Mouse (Mus musculus) MEL (cell line): ENCODE results near the gene Tcf7l2. TPM values are rescaled to one million over a fixed set of nuclear protein-coding genes. Genes with fewer than 3 reads are reported as not detected.
A peak's percentile ranks its signal among the peaks of the same experiment; 100 is the strongest.

Source experiments
- DNase-seq: peaks from one replicate; pipeline ENCODE4 v3.0.0; 2011; ENCODE audit warnings: low read depth, low spot score
- H3K27ac ChIP-seq: 2 replicates; pipeline ENCODE4 v1.5.1; 2012; ENCODE audit warnings: low read depth, mild to moderate bottlenecking, control low read depth, low read length, moderate library complexity; ENCODE audit not compliant: control insufficient read depth
- H3K27me3 ChIP-seq, 2 experiments: fragments of 150-350 bp in 1 of 2; sonication (generic) in 1 of 2; 2 replicates each; pipeline ENCODE4 v1.6.1; 2012; ENCODE audit warnings: low read length in 2 of 2, mild to moderate bottlenecking in 2 of 2, improper control_type of control experiment in 1 of 2, moderate library complexity in 1 of 2; ENCODE audit not compliant: insufficient read depth in 2 of 2, control insufficient read depth in 1 of 2
- H3K36me3 ChIP-seq, 2 experiments: 2 replicates each; pipeline ENCODE4 v1.6.1; 2012 to 2014; ENCODE audit warnings: low read length in 2 of 2, improper control_type of control experiment in 1 of 2, inconsistent platforms in 1 of 2, mild to moderate bottlenecking in 1 of 2; ENCODE audit not compliant: insufficient read depth in 2 of 2, control insufficient read depth in 1 of 2
- H3K4me1 ChIP-seq, 2 experiments: fragments of 150-350 bp in 1 of 2; sonication (generic) in 1 of 2; 2 replicates each; pipeline ENCODE4 v1.6.1; 2012; ENCODE audit warnings: low read length in 2 of 2, improper control_type of control experiment in 1 of 2, mild to moderate bottlenecking in 1 of 2; ENCODE audit not compliant: insufficient read depth in 2 of 2, control insufficient read depth in 1 of 2
- H3K4me3 ChIP-seq, 2 experiments: fragments of 150-350 bp in 1 of 2; sonication (generic) in 1 of 2; 2 replicates each; pipeline ENCODE4 v1.5.1; 2012; ENCODE audit warnings: low read depth in 2 of 2, low read length in 2 of 2, mild to moderate bottlenecking in 2 of 2, moderate library complexity in 2 of 2, control low read depth in 1 of 2, improper control_type of control experiment in 1 of 2; ENCODE audit not compliant: control insufficient read depth in 1 of 2, insufficient read depth in 1 of 2
- H3K79me2 ChIP-seq: 2 replicates; pipeline ENCODE4 v1.6.1; 2012; ENCODE audit warnings: mild to moderate bottlenecking, low read length, moderate library complexity; ENCODE audit not compliant: control insufficient read depth, poor library complexity, insufficient read depth
- H3K9ac ChIP-seq: 2 replicates; pipeline ENCODE4 v1.6.1; 2012; ENCODE audit warnings: low read depth, mild to moderate bottlenecking, control low read depth, low read length, moderate library complexity; ENCODE audit not compliant: control insufficient read depth, poor library complexity, severe bottlenecking
- H3K9me3 ChIP-seq: fragments of 150-350 bp; sonication (generic); replicated peaks from 2 replicates; pipeline ENCODE4 v1.6.1; 2012; ENCODE audit warnings: mild to moderate bottlenecking, low read length, improper control_type of control experiment, moderate library complexity; ENCODE audit not compliant: insufficient read depth
- BHLHE40 ChIP-seq: IDR thresholded peaks from 2 replicates; pipeline ENCODE4 v1.6.1; 2012; ENCODE audit warnings: low read depth, mild to moderate bottlenecking, inconsistent platforms, low read length, improper control_type of control experiment, borderline replicate concordance
- CHD1 ChIP-seq: IDR thresholded peaks from 2 replicates; pipeline ENCODE4 v1.6.1; 2012; ENCODE audit warnings: low read depth, mild to moderate bottlenecking, inconsistent platforms, low read length, improper control_type of control experiment
- CHD2 ChIP-seq: IDR thresholded peaks from 2 replicates; pipeline ENCODE4 v1.6.1; 2011; ENCODE audit warnings: low read length, improper control_type of control experiment
- CTCF ChIP-seq, 3 experiments: IDR thresholded peaks in 2 of 3; conservative IDR thresholded peaks in 1 of 3; 2 replicates each; pipeline ENCODE4 v1.5.1; 2011 to 2012; ENCODE audit warnings: low read length in 3 of 3, low read depth in 2 of 3, mild to moderate bottlenecking in 2 of 3, improper control_type of control experiment in 1 of 3, inconsistent platforms in 1 of 3, mixed read lengths in 1 of 3, moderate library complexity in 1 of 3; ENCODE audit not compliant: control insufficient read depth in 1 of 3, insufficient read depth in 1 of 3, poor library complexity in 1 of 3, severe bottlenecking in 1 of 3
- E2F4 ChIP-seq: IDR thresholded peaks from 2 replicates; pipeline ENCODE4 v1.6.1; 2011; ENCODE audit warnings: low read depth, low read length, improper control_type of control experiment, borderline replicate concordance
- ELF1 ChIP-seq: IDR thresholded peaks from 2 replicates; pipeline ENCODE4 v1.6.1; 2014; ENCODE audit warnings: low read depth, mild to moderate bottlenecking, inconsistent platforms, low read length, improper control_type of control experiment, moderate library complexity
- EP300 ChIP-seq, 2 experiments: IDR thresholded peaks; 2 replicates each; pipeline ENCODE4 v1.6.1; 2011; ENCODE audit warnings: improper control_type of control experiment in 2 of 2, low read length in 2 of 2, low read depth in 1 of 2, mild to moderate bottlenecking in 1 of 2
- ETS1 ChIP-seq: IDR thresholded peaks from 2 replicates; pipeline ENCODE4 v1.6.1; 2012; ENCODE audit warnings: low read depth, mild to moderate bottlenecking, inconsistent platforms, low read length, improper control_type of control experiment, moderate library complexity
- GABPA ChIP-seq: IDR thresholded peaks from 2 replicates; pipeline ENCODE4 v1.6.1; 2012; ENCODE audit warnings: low read depth, mild to moderate bottlenecking, inconsistent platforms, low read length, improper control_type of control experiment, moderate library complexity
- JUND ChIP-seq: IDR thresholded peaks from 2 replicates; pipeline ENCODE4 v1.6.1; 2011; ENCODE audit warnings: low read depth, mild to moderate bottlenecking, improper control_type of control experiment, low read length
- KAT2A ChIP-seq: conservative IDR thresholded peaks from 2 replicates; pipeline ENCODE4 v1.6.1; 2012; ENCODE audit warnings: low read depth, low read length, improper control_type of control experiment, inconsistent platforms
- MAFK ChIP-seq: IDR thresholded peaks from 2 replicates; pipeline ENCODE4 v1.6.1; 2011; ENCODE audit warnings: low read depth, mild to moderate bottlenecking, low read length, improper control_type of control experiment, borderline replicate concordance
- MAX ChIP-seq: IDR thresholded peaks from 2 replicates; pipeline ENCODE4 v1.6.1; 2011; ENCODE audit warnings: low read length, improper control_type of control experiment
- MAZ ChIP-seq: IDR thresholded peaks from 2 replicates; pipeline ENCODE4 v1.6.1; 2012; ENCODE audit warnings: low read depth, mild to moderate bottlenecking, inconsistent platforms, low read length, improper control_type of control experiment
- MEF2A ChIP-seq: IDR thresholded peaks from 2 replicates; pipeline ENCODE4 v1.6.1; 2014; ENCODE audit warnings: low read depth, mild to moderate bottlenecking, inconsistent platforms, low read length, improper control_type of control experiment; ENCODE audit not compliant: poor library complexity, insufficient replicate concordance, severe bottlenecking; ENCODE audit errors: extremely low read depth
- MXI1 ChIP-seq: IDR thresholded peaks from 2 replicates; pipeline ENCODE4 v1.6.1; 2011; ENCODE audit warnings: mild to moderate bottlenecking, low read depth, low read length, improper control_type of control experiment
- MYB ChIP-seq: IDR thresholded peaks from 2 replicates; pipeline ENCODE4 v1.6.1; 2011; ENCODE audit warnings: mild to moderate bottlenecking, low read depth, low read length, improper control_type of control experiment
- MYC ChIP-seq: IDR thresholded peaks from 2 replicates; pipeline ENCODE4 v1.6.1; 2011; ENCODE audit warnings: low read depth, mild to moderate bottlenecking, low read length, improper control_type of control experiment, moderate library complexity
- NELFE ChIP-seq: IDR thresholded peaks from 2 replicates; pipeline ENCODE4 v1.6.1; 2011; ENCODE audit warnings: low read depth, low read length, improper control_type of control experiment
- NRF1 ChIP-seq: IDR thresholded peaks from 2 replicates; pipeline ENCODE4 v1.6.1; 2014; ENCODE audit warnings: low read depth, mild to moderate bottlenecking, inconsistent platforms, low read length, improper control_type of control experiment, moderate library complexity; ENCODE audit not compliant: poor library complexity, insufficient read depth, severe bottlenecking
- POLR2A ChIP-seq, 2 experiments: IDR thresholded peaks; 2 replicates each; pipeline ENCODE4 v1.6.1; 2011 to 2012; ENCODE audit warnings: low read length in 2 of 2, mild to moderate bottlenecking in 2 of 2, control low read depth in 1 of 2, improper control_type of control experiment in 1 of 2, low read depth in 1 of 2, moderate library complexity in 1 of 2; ENCODE audit not compliant: control insufficient read depth in 1 of 2, insufficient read depth in 1 of 2, poor library complexity in 1 of 2
- POLR2AphosphoS2 ChIP-seq: IDR thresholded peaks from 2 replicates; pipeline ENCODE4 v1.6.1; 2011; ENCODE audit warnings: low read length, improper control_type of control experiment
- POLR2AphosphoS5 ChIP-seq: IDR thresholded peaks from 2 replicates; pipeline ENCODE4 v1.6.1; 2012; ENCODE audit warnings: low read depth, borderline replicate concordance, mild to moderate bottlenecking, inconsistent platforms, low read length, moderate library complexity, mixed read lengths
- RAD21 ChIP-seq: IDR thresholded peaks from 2 replicates; pipeline ENCODE4 v1.6.1; 2011; ENCODE audit warnings: mild to moderate bottlenecking, low read depth, low read length, improper control_type of control experiment
- RCOR1 ChIP-seq: IDR thresholded peaks from 2 replicates; pipeline ENCODE4 v1.6.1; 2012; ENCODE audit warnings: low read depth, mild to moderate bottlenecking, inconsistent platforms, low read length, improper control_type of control experiment
- SIN3A ChIP-seq: IDR thresholded peaks from 2 replicates; pipeline ENCODE4 v1.6.1; 2012; ENCODE audit warnings: low read length, improper control_type of control experiment, inconsistent platforms
- SMC3 ChIP-seq: IDR thresholded peaks from 2 replicates; pipeline ENCODE4 v1.6.1; 2011; ENCODE audit warnings: low read depth, low read length, improper control_type of control experiment
- TAL1 ChIP-seq: IDR thresholded peaks from 2 replicates; pipeline ENCODE4 v1.6.1; 2012; ENCODE audit warnings: mild to moderate bottlenecking, inconsistent platforms, low read length, moderate library complexity, mixed read lengths
- TBP ChIP-seq: IDR thresholded peaks from 2 replicates; pipeline ENCODE4 v1.8.0; 2011; ENCODE audit warnings: low read depth, low read length, improper control_type of control experiment
- TCF12 ChIP-seq: IDR thresholded peaks from 2 replicates; pipeline ENCODE4 v1.6.1; 2014; ENCODE audit warnings: low read depth, mild to moderate bottlenecking, inconsistent platforms, low read length, improper control_type of control experiment, moderate library complexity
- USF1 ChIP-seq: IDR thresholded peaks from 2 replicates; pipeline ENCODE4 v1.6.1; 2014; ENCODE audit warnings: low read depth, mild to moderate bottlenecking, inconsistent platforms, low read length, improper control_type of control experiment, moderate library complexity
- USF2 ChIP-seq, 2 experiments: IDR thresholded peaks; 2 replicates each; pipeline ENCODE4 v1.6.1; 2011 to 2012; ENCODE audit warnings: improper control_type of control experiment in 2 of 2, low read length in 2 of 2, borderline replicate concordance in 1 of 2, inconsistent platforms in 1 of 2, low read depth in 1 of 2, mild to moderate bottlenecking in 1 of 2; ENCODE audit not compliant: insufficient read depth in 1 of 2
- ZC3H11A ChIP-seq: IDR thresholded peaks from 2 replicates; pipeline ENCODE4 v1.6.1; 2012; ENCODE audit warnings: low read depth, mild to moderate bottlenecking, inconsistent platforms, low read length, improper control_type of control experiment
- ZKSCAN1 ChIP-seq: IDR thresholded peaks from 2 replicates; pipeline ENCODE4 v1.6.1; 2012; ENCODE audit warnings: low read depth, mild to moderate bottlenecking, inconsistent platforms, low read length, improper control_type of control experiment, moderate library complexity
- ZMIZ1 ChIP-seq: IDR thresholded peaks from 2 replicates; pipeline ENCODE4 v1.6.1; 2012; ENCODE audit warnings: low read depth, mild to moderate bottlenecking, inconsistent platforms, low read length, improper control_type of control experiment, moderate library complexity
- ZNF384 ChIP-seq: IDR thresholded peaks from 2 replicates; pipeline ENCODE4 v1.6.1; 2012; ENCODE audit warnings: low read depth, mild to moderate bottlenecking, inconsistent platforms, low read length, improper control_type of control experiment
- polyA plus RNA-seq, 2 experiments: library from polyadenylated mRNA; stranded (reverse) in 1 of 2; unstranded in 1 of 2; fragments of >175 nt in 1 of 2; fragments of >200 nt in 1 of 2; gene quantifications; 2 replicates each; pipeline versions ENCODE4 v1.2.1 to v1.2.4; 2012; ENCODE audit warnings: low replicate concordance in 2 of 2, low read depth in 1 of 2; ENCODE audit not compliant: insufficient read length in 2 of 2, insufficient read depth in 1 of 2, missing spikeins in 1 of 2
- total RNA-seq: library from RNA; depleted of rRNA; stranded (reverse); fragments of 300-350 nt; gene quantifications from 2 replicates; pipeline ENCODE4 v1.2.3, GENCODE M21; 2012

The Tcf7l2 gene
- total and polyA plus RNA-seq, 3 experiments = 0.65 to 12.8 TPM; not detected in 1

- Histone ChIP-seq H3K9me3 (no peaks in the 10 kb centered on the region), H3K27ac (no peak overlapping the region), H3K9ac (0 out of 2 replicates have a peak overlapping the region, but pooled peaks have one; percentile 9), H3K27me3 (peaks cover 0 to 3% of the 10 kb centered on the region in 2 experiments; a peak in 2 of 4 replicates), H3K4me3 (no peak overlapping the region), H3K36me3 (0 out of 4 replicates have a peak, but pooled peaks cover 0 to 2% of the 10 kb centered on the region in 2 experiments), H3K4me1 (peaks cover 0 to 9% of the 10 kb centered on the region in 2 experiments; a peak in 2 of 4 replicates), H3K79me2 (no peaks in the 10 kb centered on the region)
- DNase-seq = peak; percentile 64
- peak; percentile 58 for TF ChIP-seq ZNF384
- TF ChIP-seq POLR2AphosphoS2 = no peak
- TF ChIP-seq BHLHE40 = peak; percentile 44; the same call in 1 of the 2 replicates
- TF ChIP-seq USF2 (IDR thresholded peaks at IDR 0.05; ENCODE audit: borderline replicate concordance in 1 of 2, insufficient read depth in 1 of 2, low read depth in 1 of 2, low read length in 2 of 2) = no peak
- no peak for TF ChIP-seq MYB
- TF ChIP-seq NRF1 = no peak
- no peak for TF ChIP-seq ZMIZ1
- no peak for TF ChIP-seq ZC3H11A
- no peak for TF ChIP-seq MAFK
- peak in 1 of 2 experiments; percentile 28; a peak in 2 of 4 replicates for TF ChIP-seq EP300 (IDR thresholded peaks at IDR 0.05; ENCODE audit: low read depth in 1 of 2, low read length in 2 of 2)
- no peak for TF ChIP-seq MAX
- no peak for TF ChIP-seq MEF2A
- TF ChIP-seq POLR2A (IDR thresholded peaks at IDR 0.05; ENCODE audit: control insufficient read depth in 1 of 2, insufficient read depth in 1 of 2, low read depth in 1 of 2, low read length in 2 of 2, poor library complexity in 1 of 2) = no peak
- no peak for TF ChIP-seq USF1
- no peak for TF ChIP-seq JUND
- TF ChIP-seq RAD21 = no peak
- TF ChIP-seq CTCF (IDR thresholded peaks at IDR 0.05 in 2 of 3, conservative IDR thresholded peaks at IDR 0.05 in 1 of 3; ENCODE audit: control insufficient read depth in 1 of 3, insufficient read depth in 1 of 3, low read depth in 2 of 3, low read length in 3 of 3, poor library complexity in 1 of 3, severe bottlenecking in 1 of 3) = no peak
- peak; percentile 23; the same call in 1 of the 2 replicates for TF ChIP-seq MXI1
- TF ChIP-seq GABPA = no peak
- no peak for TF ChIP-seq ELF1
- no peak for TF ChIP-seq TBP
- TF ChIP-seq ETS1 = peak; percentile 63; the same call in 1 of the 2 replicates
- no peak for TF ChIP-seq MYC
- TF ChIP-seq TCF12 = peak; percentile 34; the same call in 1 of the 2 replicates
- TF ChIP-seq ZKSCAN1 = no peak
- no peak for TF ChIP-seq E2F4
- TF ChIP-seq SMC3 = peak; percentile 3; the same call in 1 of the 2 replicates
- TF ChIP-seq CHD1 = no peak
- no peak for TF ChIP-seq TAL1
- no peak for TF ChIP-seq SIN3A
- TF ChIP-seq NELFE = no peak
- peak; percentile 56 for TF ChIP-seq RCOR1
- TF ChIP-seq POLR2AphosphoS5 = no peak
- 0 out of 2 replicates have a peak, but pooled peaks have one; percentile 26 for TF ChIP-seq CHD2
- TF ChIP-seq KAT2A = no peak
- no peak; the same call in 1 of the 2 replicates for TF ChIP-seq MAZ
Observed at GRCm38 (mm10) chr19:55700569-55701282, 40.9 kb upstream of the Tcf7l2 start.
